Mouse (Mus musculus) neural tube, embryonic 14.5 days (tissue): ENCODE results near the gene Gm43191. TPM values are rescaled to one million over a fixed set of nuclear protein-coding genes. Genes with fewer than 3 reads are reported as not detected.

Source experiments
- ATAC-seq: fragments of 200-750 bp; cut with Nextera tagmentation; 2 replicates; pipeline ENCODE4 v1.8.0; 2017; ENCODE audit warnings: low read depth, mild to moderate bottlenecking, moderate TSS enrichment, moderate library complexity
- H3K27ac ChIP-seq: fragments of 300-500 bp; sonication (generic); 2 replicates; pipeline ENCODE4 v1.5.1; 2014; ENCODE audit warnings: low read depth, mild to moderate bottlenecking, control low read depth, low read length, moderate library complexity, mixed read lengths
- H3K27me3 ChIP-seq: fragments of 300-500 bp; sonication (generic); 2 replicates; pipeline ENCODE4 v1.6.1; 2014; ENCODE audit warnings: low read length; ENCODE audit not compliant: control insufficient read depth, insufficient read depth
- H3K36me3 ChIP-seq: fragments of 300-500 bp; sonication (generic); 2 replicates; pipeline ENCODE4 v1.6.1; 2014; ENCODE audit warnings: low read length, mixed read lengths; ENCODE audit not compliant: control insufficient read depth, insufficient read depth
- H3K4me1 ChIP-seq: fragments of 300-500 bp; sonication (generic); 2 replicates; pipeline ENCODE4 v1.6.1; 2014; ENCODE audit warnings: low read length; ENCODE audit not compliant: control insufficient read depth, insufficient read depth
- H3K4me2 ChIP-seq: fragments of 300-500 bp; sonication (generic); 2 replicates; pipeline ENCODE4 v1.6.1; 2014; ENCODE audit warnings: mild to moderate bottlenecking, low read depth, low read length, control low read depth
- H3K4me3 ChIP-seq: fragments of 300-500 bp; sonication (generic); 2 replicates; pipeline ENCODE4 v1.5.1; 2014; ENCODE audit warnings: low read depth, low read length, control low read depth, mixed read lengths
- H3K9ac ChIP-seq: fragments of 300-500 bp; sonication (generic); replicated peaks from 2 replicates; pipeline ENCODE4 v1.6.1; 2014; ENCODE audit warnings: low read depth, mild to moderate bottlenecking, control low read depth, low read length, mixed read lengths
- H3K9me3 ChIP-seq: fragments of 300-500 bp; sonication (generic); 2 replicates; pipeline ENCODE4 v1.6.1; 2016; ENCODE audit warnings: low read length; ENCODE audit not compliant: control insufficient read depth
- WGBS: fragments of 180-500 bp; shearing (Covaris S2); extraction: QIAGEN DNeasy Blood & Tissue Kit; methylation state at CpG from one replicate; pipeline ENCODE4 v1.1.7; 2014; 5-methylcytosine and 5-hydroxymethylcytosine counted together
- polyA plus RNA-seq: library from polyadenylated mRNA; unstranded; fragments of >200 nt; fragmentation: Nextera tagmentation; extraction: Ambion mirVana; gene quantifications from 2 replicates; pipeline ENCODE4 v1.2.1, GENCODE M21; 2014

Gene Gm43191
- polyA plus RNA-seq, 1 experiment from 2014 or later: not detected

DNA sequence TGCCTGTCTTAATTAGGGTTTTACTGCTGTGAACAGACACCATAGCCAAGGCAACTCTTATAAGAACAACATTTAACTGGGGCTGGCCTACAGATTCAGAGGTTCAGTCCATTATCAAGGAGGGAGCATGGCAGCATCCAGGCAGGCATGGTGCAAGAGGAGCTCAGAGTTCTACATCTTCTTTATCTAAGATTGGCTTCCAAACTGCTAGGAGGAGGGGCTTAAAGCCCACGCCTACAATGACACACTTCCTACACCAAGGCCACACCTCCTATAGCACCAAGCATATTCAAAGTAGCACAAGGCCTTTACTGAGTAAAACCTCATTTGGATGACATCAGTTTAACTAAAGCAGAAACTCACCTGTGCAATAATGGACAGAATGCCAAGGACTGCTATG, 41.0 kb downstream of the Gm43191 start:
- Histone ChIP-seq H3K9me3 (no peaks in the 10 kb centered on the region), H3K4me3 (no peak overlapping the region), H3K36me3 (peaks cover 37% of the 10 kb centered on the region), H3K27ac (no peak overlapping the region), H3K4me1 (no peaks in the 10 kb centered on the region), H3K27me3 (no peaks in the 10 kb centered on the region), H3K9ac (no peak overlapping the region), H3K4me2 (no peak overlapping the region)
- WGBS: 79% methylated on average over 1 of the region's 1 CpGs
- ATAC-seq: no peak

DNA sequence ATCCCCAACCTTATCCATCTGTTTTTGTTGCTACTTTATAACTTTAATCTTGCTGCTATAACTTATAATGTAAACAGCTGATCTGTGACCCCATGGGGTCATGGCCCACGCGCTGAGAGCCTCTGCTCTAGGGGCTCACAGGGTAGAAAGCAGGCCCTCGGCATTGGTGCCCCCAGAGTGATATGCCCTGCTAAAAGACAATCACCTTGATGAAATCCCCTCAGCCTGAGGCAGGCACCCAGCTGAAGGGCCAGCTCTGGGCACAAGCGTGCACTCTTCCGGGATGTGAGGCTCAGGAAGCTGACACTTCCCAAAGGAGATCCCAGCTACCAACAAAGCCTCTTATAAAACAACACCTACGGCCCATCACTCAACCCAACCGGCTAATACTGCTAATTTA, 42.5 kb downstream of the Gm43191 start:
- peaks cover 50% of the 10 kb centered on the region for H3K36me3 ChIP-seq

DNA sequence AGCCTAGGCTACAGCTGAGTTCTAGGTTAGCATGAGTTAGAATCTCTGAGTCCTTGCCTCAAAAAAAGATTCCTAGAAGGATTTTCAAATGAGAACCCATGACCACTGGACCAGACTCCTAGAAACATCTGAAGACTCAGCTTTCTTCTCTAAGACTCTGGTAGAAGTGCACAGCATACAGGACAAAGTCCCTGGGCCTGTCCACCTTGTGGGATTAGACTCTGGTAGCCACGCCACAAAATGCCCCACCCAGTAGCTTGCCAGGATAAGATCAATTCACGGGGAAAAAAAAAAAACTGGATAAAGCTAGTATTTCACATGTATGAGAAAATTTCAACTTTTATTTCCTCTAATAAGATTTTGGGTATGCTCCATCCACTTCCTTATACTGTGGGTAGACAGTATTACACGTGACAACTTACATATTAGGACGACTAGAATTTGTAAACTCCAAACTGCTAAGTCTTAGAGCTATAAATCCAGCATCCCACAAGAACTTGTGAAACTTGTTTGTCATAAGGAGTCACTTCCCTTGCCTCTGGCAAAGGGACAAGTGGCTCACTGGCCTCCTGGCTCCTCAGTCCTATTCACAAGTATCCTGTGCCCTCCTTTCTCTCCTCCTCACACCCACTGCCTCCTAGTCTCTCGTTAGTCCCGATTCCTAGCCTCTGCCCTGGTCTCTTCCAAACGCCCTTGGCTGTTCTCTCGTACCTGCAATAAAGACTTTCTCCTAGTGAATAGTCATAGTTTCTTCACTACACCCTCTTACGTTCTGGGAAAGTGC, 43.2 kb downstream of the Gm43191 start:
- Histone ChIP-seq H3K27ac (no peak overlapping the region), H3K4me1 (no peaks in the 10 kb centered on the region), H3K4me2 (no peak overlapping the region), H3K4me3 (no peak overlapping the region), H3K9me3 (no peaks in the 10 kb centered on the region), H3K9ac (no peak overlapping the region), H3K27me3 (no peaks in the 10 kb centered on the region), H3K36me3 (peaks cover 55% of the 10 kb centered on the region)
- WGBS: 93% methylated on average over 9 of the region's 9 CpGs
- ATAC-seq: no peak

More for the DNA sequence above, 42.5 kb downstream of the Gm43191 start:
- H3K9me3 ChIP-seq: no peaks in the 10 kb centered on the region
- H3K4me1 ChIP-seq: no peaks in the 10 kb centered on the region
- ATAC-seq: no peak
- 91% methylated on average over 7 of the region's 7 CpGs for WGBS
- no peaks in the 10 kb centered on the region for H3K27me3 ChIP-seq
- no peak overlapping the region for H3K4me3 ChIP-seq
- H3K4me2 ChIP-seq: no peak overlapping the region
- no peak overlapping the region for H3K27ac ChIP-seq
- H3K9ac ChIP-seq: no peak overlapping the region

DNA sequence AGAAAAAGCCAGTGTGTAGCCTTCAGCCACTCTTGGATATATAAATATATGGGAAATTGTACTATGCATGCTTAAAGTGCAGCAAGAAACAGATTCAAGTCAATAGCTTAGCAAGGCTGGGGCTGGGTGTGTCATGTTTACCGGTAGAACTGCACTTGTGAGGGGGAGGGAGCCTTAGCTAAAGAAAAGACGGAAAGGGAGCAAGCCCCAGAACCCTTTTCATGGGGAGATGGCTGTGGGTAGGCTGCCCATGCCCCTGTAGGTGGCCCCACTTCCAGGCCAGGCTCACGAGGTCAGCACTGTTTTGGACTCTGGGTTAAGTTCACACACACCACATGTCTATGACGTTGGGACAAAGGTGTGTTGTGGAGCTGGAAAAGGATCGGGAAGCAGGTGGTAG, 45.3 kb downstream of the Gm43191 start:
- Histone ChIP-seq H3K27ac (no peak overlapping the region), H3K4me2 (no peak overlapping the region), H3K27me3 (no peaks in the 10 kb centered on the region), H3K4me3 (no peak overlapping the region), H3K4me1 (no peaks in the 10 kb centered on the region), H3K36me3 (peaks cover 51% of the 10 kb centered on the region), H3K9me3 (no peaks in the 10 kb centered on the region), H3K9ac (no peak overlapping the region)
- WGBS: 69% methylated on average over 5 of the region's 5 CpGs
- no peak for ATAC-seq

DNA sequence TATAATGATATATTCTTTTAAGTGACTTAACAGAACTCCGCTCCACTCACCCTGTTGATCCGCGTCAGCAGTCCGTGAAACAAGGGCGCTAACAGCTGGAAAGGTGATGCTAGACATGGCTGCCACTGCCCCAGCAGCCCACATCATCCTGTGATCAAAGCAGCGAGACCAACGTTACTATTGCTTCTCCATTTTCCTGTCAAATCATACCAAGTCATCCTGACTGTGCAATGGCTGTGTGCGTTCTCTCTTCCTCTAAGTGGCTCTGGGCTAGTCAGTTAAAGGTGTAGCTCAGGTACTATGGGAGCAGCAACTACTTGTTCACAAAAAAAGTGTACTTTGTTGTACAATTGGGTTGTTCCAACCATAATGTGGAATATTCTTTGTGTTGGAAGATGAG, 46.2 kb downstream of the Gm43191 start:
- no peak overlapping the region for H3K4me2 ChIP-seq
- no peaks in the 10 kb centered on the region for H3K4me1 ChIP-seq
- peaks cover 48% of the 10 kb centered on the region for H3K36me3 ChIP-seq
- H3K9me3 ChIP-seq: no peaks in the 10 kb centered on the region
- H3K27me3 ChIP-seq: no peaks in the 10 kb centered on the region
- H3K27ac ChIP-seq: no peak overlapping the region
- no peak for ATAC-seq
- 95% methylated on average over 8 of the region's 8 CpGs for WGBS
- H3K4me3 ChIP-seq: no peak overlapping the region
- H3K9ac ChIP-seq: no peak overlapping the region

DNA sequence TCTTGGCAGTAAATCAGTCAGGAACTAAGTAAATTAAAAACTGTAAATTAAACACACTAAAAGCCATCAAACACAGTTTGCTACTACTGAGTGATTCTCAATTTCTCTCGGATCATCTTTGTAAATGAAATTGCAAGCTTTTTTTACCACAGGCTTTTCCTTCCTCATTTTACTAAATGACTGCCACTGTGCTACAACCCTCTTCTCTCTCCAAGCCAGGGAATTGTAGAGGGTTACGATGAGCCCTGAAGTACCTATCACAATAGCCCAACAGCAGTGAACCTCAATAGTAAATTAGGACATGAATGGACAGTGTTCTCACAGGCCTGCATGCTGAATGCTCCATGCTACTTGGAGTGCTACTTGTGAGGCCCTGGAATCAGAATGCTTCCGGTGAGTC, 47.0 kb downstream of the Gm43191 start:
- H3K4me3 ChIP-seq: no peak overlapping the region
- peaks cover 40% of the 10 kb centered on the region for H3K36me3 ChIP-seq
- H3K27ac ChIP-seq: no peak overlapping the region
- H3K9ac ChIP-seq: no peak overlapping the region
- 74% methylated on average over 3 of the region's 3 CpGs for WGBS
- H3K27me3 ChIP-seq: no peaks in the 10 kb centered on the region
- no peaks in the 10 kb centered on the region for H3K9me3 ChIP-seq
- no peak overlapping the region for H3K4me2 ChIP-seq
- H3K4me1 ChIP-seq: no peaks in the 10 kb centered on the region
- no peak for ATAC-seq

DNA sequence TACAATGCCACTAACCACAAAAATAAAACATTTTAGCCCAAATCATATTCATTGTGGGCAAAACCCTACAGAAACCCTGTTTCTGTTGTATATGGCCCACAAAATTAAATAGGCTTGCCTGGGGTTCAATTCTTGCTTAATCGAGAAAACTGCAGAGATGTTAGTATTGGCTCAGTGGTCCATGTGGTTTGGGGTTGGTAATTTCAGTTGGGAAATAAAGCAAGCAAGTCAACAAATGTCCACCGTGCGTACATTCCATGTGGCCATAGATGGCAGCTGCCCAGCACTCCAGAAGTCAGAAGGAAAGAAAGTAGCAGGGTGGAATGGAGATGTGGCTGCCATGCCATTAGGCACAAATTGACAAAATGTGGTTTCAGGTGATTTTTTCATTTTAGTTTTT, 48.1 kb downstream of the Gm43191 start:
- no peak overlapping the region for H3K9ac ChIP-seq
- no peaks in the 10 kb centered on the region for H3K27me3 ChIP-seq
- no peak overlapping the region for H3K27ac ChIP-seq
- H3K4me3 ChIP-seq: no peak overlapping the region
- no peak for ATAC-seq
- no peaks in the 10 kb centered on the region for H3K9me3 ChIP-seq
- no peak overlapping the region for H3K4me2 ChIP-seq
- H3K4me1 ChIP-seq: no peaks in the 10 kb centered on the region
- WGBS: 95% methylated on average over 3 of the region's 3 CpGs
- peaks cover 36% of the 10 kb centered on the region for H3K36me3 ChIP-seq

DNA sequence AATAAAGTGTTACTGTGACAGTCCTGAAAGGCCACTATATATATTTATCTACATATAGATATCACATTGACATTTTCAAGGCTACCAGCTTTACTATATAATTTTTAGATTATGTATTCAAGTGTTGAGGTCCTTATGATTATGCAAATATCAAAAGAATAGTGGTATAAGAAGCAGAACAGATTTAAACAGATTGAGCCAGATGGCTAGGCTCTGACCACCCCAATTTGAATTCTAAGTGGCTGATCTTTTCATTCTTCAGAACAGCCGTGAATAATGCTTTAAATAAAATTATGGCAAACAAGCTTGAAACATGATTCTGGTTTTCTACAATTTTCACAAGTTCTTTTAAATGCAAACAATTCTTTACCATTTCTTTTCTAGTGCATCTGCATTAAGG, 49.6 kb downstream of the Gm43191 start:
- H3K27ac ChIP-seq: no peak overlapping the region
- WGBS: 63% methylated on average over 1 of the region's 1 CpGs
- no peaks in the 10 kb centered on the region for H3K4me1 ChIP-seq
- no peak overlapping the region for H3K4me2 ChIP-seq
- H3K9ac ChIP-seq: no peak overlapping the region
- H3K36me3 ChIP-seq: peaks cover 34% of the 10 kb centered on the region
- ATAC-seq: no peak
- no peak overlapping the region for H3K4me3 ChIP-seq
- no peaks in the 10 kb centered on the region for H3K9me3 ChIP-seq
- H3K27me3 ChIP-seq: no peaks in the 10 kb centered on the region

DNA sequence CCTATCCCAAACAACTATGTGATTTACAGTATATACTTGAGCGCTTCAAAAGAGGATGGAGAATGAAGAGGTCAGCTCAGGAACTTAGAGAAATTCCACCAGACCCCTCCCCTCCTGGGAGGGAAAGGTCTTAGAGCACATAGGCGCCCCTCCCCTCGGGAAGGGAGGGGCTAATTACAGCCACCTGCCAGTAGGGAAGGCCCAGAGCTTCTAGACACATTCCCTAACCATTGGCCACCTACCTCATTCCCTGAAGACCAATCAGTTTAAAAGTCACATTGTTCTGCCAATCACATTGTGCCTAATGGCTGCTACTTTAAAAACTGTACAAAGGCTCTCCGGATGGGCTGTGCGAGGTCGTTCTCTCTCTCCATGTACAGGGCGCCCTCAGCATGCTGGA, 58.4 kb downstream of the Gm43191 start:
- Histone ChIP-seq H3K27ac (no peak overlapping the region), H3K4me3 (no peak overlapping the region), H3K4me1 (no peaks in the 10 kb centered on the region), H3K27me3 (no peaks in the 10 kb centered on the region), H3K4me2 (no peak overlapping the region), H3K9me3 (no peaks in the 10 kb centered on the region), H3K36me3 (peaks cover 8% of the 10 kb centered on the region; the same call in 1 of the 2 replicates), H3K9ac (no peak overlapping the region)
- no peak for ATAC-seq
- 94% methylated on average over 7 of the region's 7 CpGs for WGBS
